Mouse (Mus musculus) urinary bladder, postnatal 36 days (tissue): ENCODE results near the gene Icos.

Source experiments
- DNase-seq, 2 experiments: peaks; one replicate each; pipeline ENCODE4 v3.0.0; 2022; ENCODE audit warnings: low spot score in 2 of 2, mixed read lengths in 1 of 2

The Icos gene

GRCm38 (mm10) chr1:61039310-61039709 is 61.6 kb downstream of the Icos start:
- DNase-seq = no peak

GRCm38 (mm10) chr1:61040401-61040800 is 62.7 kb downstream of the Icos start:
- no peak for DNase-seq

GRCm38 (mm10) chr1:61042842-61043241 is 65.1 kb downstream of the Icos start:
- DNase-seq = no peak

DNA sequence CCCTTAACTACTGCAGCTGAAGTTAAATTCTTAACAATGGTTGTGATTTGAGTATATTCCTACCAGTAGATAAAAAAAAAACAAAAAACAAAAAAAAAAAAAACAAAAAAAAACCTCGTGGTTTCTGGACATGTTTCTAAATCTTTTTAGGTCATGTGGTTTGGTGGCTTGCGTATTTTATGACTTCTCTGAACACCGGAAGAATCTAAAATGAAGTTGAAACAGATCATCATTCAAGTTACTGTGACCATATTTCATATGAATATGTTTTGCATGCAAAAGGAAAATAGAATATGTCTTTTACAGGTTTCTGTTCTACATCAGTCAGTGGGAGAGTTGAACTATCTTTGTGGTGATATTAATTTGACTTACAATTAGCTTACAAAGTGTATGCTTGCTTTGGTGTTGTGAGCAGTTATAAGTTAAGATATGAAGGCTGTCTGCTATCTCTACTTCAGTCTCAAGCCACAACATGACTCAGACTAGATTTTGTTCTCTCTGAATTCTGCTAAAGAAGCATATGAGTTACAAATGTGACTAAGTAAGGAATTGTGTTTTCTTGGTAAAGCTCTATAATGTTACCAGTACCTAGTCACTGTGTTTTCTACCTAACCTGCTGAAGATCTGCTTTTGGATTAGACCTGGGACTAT is 68.5 kb downstream of the Icos start:
- no peak for DNase-seq

DNA sequence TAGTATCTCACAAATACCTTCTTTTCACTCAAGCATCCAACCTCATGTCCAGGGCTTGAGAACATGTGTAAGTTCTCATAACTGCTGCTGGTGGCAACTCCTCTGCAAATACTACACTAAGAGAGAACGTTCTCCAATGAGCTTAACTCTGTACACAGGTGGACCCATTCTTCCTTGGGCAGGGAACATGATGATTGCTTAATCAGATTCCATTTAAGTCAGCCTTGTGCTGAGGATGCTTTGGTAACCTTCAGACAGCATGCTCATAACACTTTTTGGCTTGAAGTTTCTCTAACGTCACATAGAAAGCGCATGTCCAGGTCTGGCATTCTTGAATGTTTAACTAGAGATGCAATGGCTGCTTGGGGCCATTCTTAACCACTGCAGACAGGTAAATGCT is 69.6 kb downstream of the Icos start:
- no peak for DNase-seq
